Mouse (Mus musculus): ENCODE data around the gene Olfr921.

DNA sequence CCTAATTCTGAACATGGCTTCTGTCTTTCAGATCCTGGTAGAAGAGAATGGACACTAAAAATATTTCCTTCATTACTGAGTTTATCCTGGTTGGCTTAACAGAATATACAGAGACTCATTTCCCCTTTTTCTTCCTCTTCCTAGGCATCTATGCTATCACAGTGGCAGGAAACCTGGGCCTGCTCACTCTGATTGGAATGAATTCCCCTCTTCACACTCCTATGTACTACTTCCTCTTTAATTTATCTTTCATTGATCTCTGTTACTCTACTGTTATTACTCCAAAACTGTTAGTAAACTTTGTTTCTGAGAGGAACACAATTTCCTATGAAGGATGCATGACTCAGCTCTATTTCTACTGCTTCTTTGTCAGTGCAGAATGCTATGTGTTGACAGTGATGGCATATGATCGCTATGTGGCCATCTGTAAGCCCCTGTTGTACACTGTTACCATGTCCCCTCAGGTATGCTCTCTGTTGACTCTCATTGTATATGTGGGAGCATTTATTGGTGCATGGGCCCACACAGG is 42.7 kb downstream of the Olfr921 start:
- TF ChIP-seq POLR2A (IDR thresholded peaks at IDR 0.05; ENCODE audit: insufficient read depth, low read depth, low read length) (no peak), CTCF (IDR thresholded peaks at IDR 0.05) (no peak)

All from heart, adult 2 months (tissue).